Mouse (Mus musculus) A20 (cell line): ENCODE results near the gene Prl7d1.
"Not testable (repeated sequence)": the region's sequence is repeated elsewhere in the genome, so short reads cannot be mapped to it uniquely, and the experiment has no call there.

Experiments
- DNase-seq: peaks from one replicate; pipeline ENCODE4 v3.0.0-alpha.2; 2011; ENCODE audit warnings: low read depth, low spot score

Gene Prl7d1

DNA sequence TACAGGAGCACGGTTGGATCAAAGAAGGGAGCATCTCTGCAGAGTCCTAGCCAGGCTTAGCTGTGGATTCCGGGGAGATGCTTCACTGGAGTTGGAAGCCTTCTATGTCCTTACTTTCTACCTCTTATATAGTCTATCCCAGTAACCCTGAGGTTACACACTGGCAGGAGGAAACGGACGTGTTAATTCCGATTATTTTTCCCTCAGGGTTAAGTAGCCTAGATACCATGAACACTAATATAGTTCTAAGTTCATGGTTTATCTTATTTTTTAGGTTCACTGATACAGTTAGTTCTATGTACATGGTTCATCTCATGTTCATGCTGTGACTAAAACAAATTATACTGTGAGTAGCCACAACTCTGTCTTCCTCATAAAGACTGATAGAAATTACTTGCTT is at the start of gene Prl7d1:
TSS of gene Prl7d1 (minus strand) at position 101 of the 400 bp plus-strand sequence.
- DNase-seq: no peak

- no peak for DNase-seq
Measured at GRCm38 (mm10) chr13:27734512-27735186, 18.1 kb upstream of the Prl7d1 start.

GRCm38 (mm10) chr13:27730286-27730959 is 13.9 kb upstream of the Prl7d1 start:
- DNase-seq: not testable (repeated sequence)

GRCm38 (mm10) chr13:27725057-27725456 is 8.5 kb upstream of the Prl7d1 start:
- DNase-seq: not testable (repeated sequence)

GRCm38 (mm10) chr13:27706521-27706920 is 10.0 kb downstream of the Prl7d1 start:
- DNase-seq: no peak

GRCm38 (mm10) chr13:27667936-27668335 is 48.6 kb downstream of the Prl7d1 start, which contains the start of gene Prl7a2:
Prl7a2 (minus strand) TSS chr13:27668036.
- no peak for DNase-seq

DNA sequence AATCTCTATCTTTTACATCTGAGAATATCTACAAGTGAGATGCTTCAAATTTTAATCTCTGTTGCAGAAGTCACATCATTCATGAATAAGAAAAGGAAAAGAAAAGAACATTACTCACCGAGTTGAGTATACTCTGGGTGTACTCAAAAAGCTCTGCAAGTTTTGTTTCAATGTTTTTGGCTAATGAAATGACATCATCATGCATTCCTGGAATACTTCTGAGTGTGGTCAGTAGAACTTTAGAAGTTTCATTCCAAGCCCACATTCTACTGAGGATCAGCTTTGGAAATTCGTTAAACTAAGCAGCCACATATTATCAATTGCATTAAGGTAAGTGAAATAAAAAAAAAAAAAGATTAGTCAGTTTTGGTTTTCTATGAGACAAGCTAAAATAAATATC is 55.8 kb downstream of the Prl7d1 start:
- DNase-seq: no peak
